Mouse (Mus musculus): ENCODE results near the gene Paf1.

- no peak for TF ChIP-seq CTCF (IDR thresholded peaks at IDR 0.05; ENCODE audit: low read depth)
- no peak for TF ChIP-seq EP300 (IDR thresholded peaks at IDR 0.05; ENCODE audit: low read depth)
Observed at GRCm38 (mm10) chr7:28368276-28368920, 24.4 kb upstream of the Paf1 start.

Data from liver, embryonic 14.5 days (tissue).